Mouse (Mus musculus) T-helper 17 cell (primary cell): ENCODE data around the gene Uchl4.
"Not testable (repeated sequence)": the region's sequence is repeated elsewhere in the genome, so short reads cannot be mapped to it uniquely, and the experiment has no call there.

Experiments used
- in situ Hi-C, 2 experiments: fragments of 300-600 bp; cut with MboI, MseI; formaldehyde crosslinking; loops; 1 replicate in 1 of 2; 2 replicates in 1 of 2; pipeline ENCODE4 v1.15.1; 2025; ENCODE audit warnings: high pct_unique_total_duplicates in 2 of 2

The Uchl4 gene

GRCm38 (mm10) chr9:64234768-64235435 lies at the start of gene Uchl4:
Gene Uchl4 (plus strand): TSS chr9:64235201.
- in situ Hi-C loops = no loop called here

GRCm38 (mm10) chr9:64193879-64194278 lies 41.1 kb upstream of the Uchl4 start:
- in situ Hi-C loops = no loop called here

- in situ Hi-C loops = no loop called here
These were observed 39.4 kb upstream of the Uchl4 start for GRCm38 (mm10) chr9:64195554-64195953.

GRCm38 (mm10) chr9:64197524-64197923 lies 37.5 kb upstream of the Uchl4 start:
- in situ Hi-C loops = no loop called here

- in situ Hi-C loops = no loop called here
These were observed 36.8 kb upstream of the Uchl4 start for GRCm38 (mm10) chr9:64198068-64198762.

- in situ Hi-C loops = not testable (repeated sequence)
These were observed 36.1 kb upstream of the Uchl4 start for GRCm38 (mm10) chr9:64198763-64199418.

GRCm38 (mm10) chr9:64199897-64200296 lies 35.1 kb upstream of the Uchl4 start:
- in situ Hi-C loops = no loop called here

- in situ Hi-C loops = no loop called here
These were observed 32.7 kb upstream of the Uchl4 start for GRCm38 (mm10) chr9:64202331-64202730.

GRCm38 (mm10) chr9:64202866-64203265 lies 32.1 kb upstream of the Uchl4 start:
- in situ Hi-C loops = no loop called here

- in situ Hi-C loops = no loop called here
These were observed 27.4 kb upstream of the Uchl4 start for GRCm38 (mm10) chr9:64207509-64208084.

GRCm38 (mm10) chr9:64214452-64214851 lies 20.5 kb upstream of the Uchl4 start:
- in situ Hi-C loops = loop anchor here in 1 of 2 experiments (5.0 kb wide), 1 partner anchor 93 kb away; no protein-coding TSS in a partner anchor

GRCm38 (mm10) chr9:64216090-64216489 lies 18.9 kb upstream of the Uchl4 start:
- in situ Hi-C loops = no loop called here

GRCm38 (mm10) chr9:64216641-64217040 lies 18.4 kb upstream of the Uchl4 start:
- in situ Hi-C loops = no loop called here

- in situ Hi-C loops = no loop called here
These were observed 17.1 kb upstream of the Uchl4 start for GRCm38 (mm10) chr9:64217887-64218286.

GRCm38 (mm10) chr9:64219305-64219704 lies 15.7 kb upstream of the Uchl4 start:
- in situ Hi-C loops = no loop called here

GRCm38 (mm10) chr9:64219772-64220420 lies 15.1 kb upstream of the Uchl4 start:
- in situ Hi-C loops = no loop called here

GRCm38 (mm10) chr9:64220603-64221002 lies 14.4 kb upstream of the Uchl4 start:
- in situ Hi-C loops = no loop called here

GRCm38 (mm10) chr9:64221480-64221879 lies 13.5 kb upstream of the Uchl4 start:
- in situ Hi-C loops = no loop called here

GRCm38 (mm10) chr9:64222098-64222497 lies 12.9 kb upstream of the Uchl4 start:
- in situ Hi-C loops = no loop called here

GRCm38 (mm10) chr9:64225805-64226204 lies 9.2 kb upstream of the Uchl4 start:
- in situ Hi-C loops = no loop called here

- in situ Hi-C loops = no loop called here
These were observed 7.3 kb upstream of the Uchl4 start for GRCm38 (mm10) chr9:64227736-64228135.

GRCm38 (mm10) chr9:64228972-64229371 lies 6.0 kb upstream of the Uchl4 start:
- in situ Hi-C loops = no loop called here
